Mouse (Mus musculus) ovary, adult 2 months (tissue): ENCODE data around the gene Gm20765. TPM values are rescaled to one million over a fixed set of nuclear protein-coding genes. Genes with fewer than 3 reads are reported as not detected.

Experiments
- polyA plus RNA-seq: library from polyadenylated mRNA; depleted of rRNA; stranded (reverse); fragments of >200 nt; gene quantifications from 2 replicates; pipeline ENCODE4 v1.2.3, GENCODE M21; 2012; rRNA removed

Gene Gm20765
- not detected in 2 replicates for polyA plus RNA-seq

GRCm38 (mm10) chr10:104185233-104185632, at the start of gene Gm20765:
Gene Gm20765, plus strand, starts transcription at chr10:104185533.

GRCm38 (mm10) chr10:104142687-104143086, 42.6 kb upstream of the Gm20765 start, which contains the start of gene Gm21293:
Gene Gm21293, plus strand, starts transcription at chr10:104142987.

GRCm38 (mm10) chr10:104151197-104151596, 34.1 kb upstream of the Gm20765 start, which contains the start of gene Gm6763:
Gene Gm6763, plus strand, starts transcription at chr10:104151497.

GRCm38 (mm10) chr10:104159706-104160105, 25.6 kb upstream of the Gm20765 start, which contains the start of gene Gm8764:
Gene Gm8764, plus strand, starts transcription at chr10:104160006.

GRCm38 (mm10) chr10:104168215-104168614, 17.1 kb upstream of the Gm20765 start, which contains the start of gene Gm21304:
Gene Gm21304, plus strand, starts transcription at chr10:104168515.

GRCm38 (mm10) chr10:104176724-104177123, 8.6 kb upstream of the Gm20765 start, which contains the start of gene Gm21312:
Gene Gm21312, plus strand, starts transcription at chr10:104177024.

GRCm38 (mm10) chr10:104193742-104194141, 8.4 kb downstream of the Gm20765 start, which contains the start of gene Gm4340:
Gene Gm4340, plus strand, starts transcription at chr10:104194042.

Other genes with a start within 250 kb of the Gm20765 start
- gene Gm21293, start 42.5 kb upstream of the Gm20765 start, polyA plus RNA-seq: not detected in 2 replicates
- not detected in 2 replicates for gene Gm6763, start 34.0 kb upstream of the Gm20765 start, polyA plus RNA-seq
- not detected in 2 replicates for gene Gm8764, start 25.5 kb upstream of the Gm20765 start, polyA plus RNA-seq
- gene Gm21304, start 17.0 kb upstream of the Gm20765 start, polyA plus RNA-seq: not detected in 2 replicates
- gene Gm21312, start 8.5 kb upstream of the Gm20765 start, polyA plus RNA-seq: not detected in 2 replicates
- not detected in 2 replicates for gene Gm4340, start 8.5 kb downstream of the Gm20765 start, polyA plus RNA-seq